Mouse (Mus musculus) gonadal fat pad, adult 2 months (tissue): ENCODE results near the gene Cdkn2c. TPM values are rescaled to one million over a fixed set of nuclear protein-coding genes. Genes with fewer than 3 reads are reported as not detected.

Source experiments
- DNase-seq: peaks from one replicate; pipeline ENCODE4 v3.0.0-alpha.2; 2012; ENCODE audit warnings: low read depth
- polyA plus RNA-seq: library from polyadenylated mRNA; depleted of rRNA; stranded (reverse); fragments of >200 nt; gene quantifications from 2 replicates; pipeline ENCODE4 v1.2.3, GENCODE M21; 2012; rRNA removed

Gene Cdkn2c
- polyA plus RNA-seq, 1 experiment, result 75.6 TPM

DNA sequence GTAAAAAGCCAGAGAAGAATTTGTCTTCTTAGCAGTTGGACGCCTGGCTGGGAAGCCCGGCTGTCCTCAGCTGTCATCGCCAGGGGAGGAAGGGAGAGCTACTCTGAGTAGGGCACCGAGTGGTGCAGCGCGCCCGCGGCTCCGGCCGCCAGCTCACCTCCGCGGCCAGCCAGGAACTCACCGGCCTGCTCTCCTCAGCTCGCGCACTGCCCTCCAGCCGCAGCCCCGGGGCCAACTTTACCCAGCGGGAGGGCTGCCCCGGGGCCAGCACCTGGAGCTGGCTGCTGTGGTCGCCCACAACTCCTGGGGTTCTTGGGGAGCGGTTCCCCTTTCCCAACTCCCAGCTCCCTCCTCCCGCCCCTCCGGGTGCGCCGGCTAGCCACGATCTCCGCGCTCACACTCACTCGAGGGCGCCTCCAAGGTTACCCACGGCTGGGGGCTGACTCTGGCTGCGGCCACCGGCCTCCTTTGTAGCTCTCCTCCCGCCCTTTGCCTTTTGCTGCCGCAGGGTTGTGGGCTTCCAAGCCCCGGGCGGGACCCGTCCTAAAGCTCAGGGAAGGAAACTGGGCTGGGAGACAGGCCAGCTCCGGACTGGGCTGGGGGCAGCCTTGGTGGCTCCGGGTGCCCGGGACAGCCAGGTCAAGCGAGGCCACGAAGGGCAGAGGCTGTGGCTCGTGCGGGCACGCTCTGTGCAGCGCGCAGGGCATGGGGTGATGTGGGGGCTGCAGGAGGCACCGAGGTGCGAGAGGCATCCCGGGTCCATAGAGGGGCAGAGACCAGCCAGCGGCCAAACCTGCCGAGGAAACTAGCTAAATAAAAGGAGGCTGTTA, 9.8 kb downstream of the Cdkn2c start:
- DNase-seq, result no peak

DNA sequence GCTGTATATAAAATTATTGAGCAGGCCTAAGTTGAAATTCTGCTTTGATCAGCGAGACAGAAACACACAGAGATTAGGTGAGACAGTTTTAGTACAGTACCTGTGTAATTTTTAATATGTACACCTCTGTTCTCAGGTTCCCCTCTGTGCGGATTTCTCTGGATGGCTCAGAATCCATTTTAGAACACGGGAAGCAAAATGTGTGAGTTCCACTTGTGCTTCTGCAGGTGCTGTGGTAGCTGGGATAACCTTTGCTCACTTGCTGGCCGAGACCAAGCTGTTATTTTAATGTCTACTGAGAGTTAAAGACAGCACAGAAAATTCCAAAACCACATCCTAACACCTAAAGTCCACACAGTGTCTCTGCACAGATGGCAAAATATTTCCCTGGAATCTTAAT, 10.7 kb downstream of the Cdkn2c start:
- no peak for DNase-seq

DNA sequence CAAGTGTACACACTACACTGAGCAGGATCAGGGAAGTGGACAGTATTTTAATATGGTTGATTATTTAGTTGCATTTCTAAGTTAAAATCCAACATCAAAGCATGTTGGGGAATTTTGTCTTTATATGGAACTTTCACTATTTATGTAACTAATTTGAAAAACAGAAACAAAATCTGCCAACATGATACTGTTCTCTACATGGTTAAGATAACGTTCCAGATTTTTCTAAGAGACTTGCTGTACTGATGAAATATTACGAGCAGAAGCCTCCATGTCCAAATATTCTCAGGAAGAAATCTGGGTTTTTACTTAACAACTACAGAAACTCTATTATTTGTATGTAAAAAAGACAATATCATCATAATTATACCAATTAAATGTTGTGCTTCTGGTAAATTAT, 11.3 kb downstream of the Cdkn2c start:
- no peak for DNase-seq

DNA sequence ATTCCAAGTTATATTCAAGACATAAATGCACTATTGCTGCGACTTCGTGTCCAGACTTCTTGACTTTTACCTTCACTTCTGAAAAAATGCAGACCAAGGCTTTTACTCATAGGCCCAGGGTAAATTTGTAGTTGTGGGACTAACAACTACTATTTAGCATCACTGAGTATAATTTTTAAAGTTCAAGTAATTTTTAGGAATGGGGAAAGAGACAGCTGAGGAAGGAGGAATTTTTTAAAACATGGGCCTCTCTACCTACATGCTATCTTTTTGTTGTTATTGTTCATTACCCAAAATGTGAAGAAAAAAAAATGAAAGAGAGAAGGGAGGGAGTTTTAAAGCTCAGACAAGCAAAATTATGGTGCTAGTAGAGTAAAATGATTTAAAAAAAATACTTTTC, 12.3 kb downstream of the Cdkn2c start:
- no peak for DNase-seq

DNA sequence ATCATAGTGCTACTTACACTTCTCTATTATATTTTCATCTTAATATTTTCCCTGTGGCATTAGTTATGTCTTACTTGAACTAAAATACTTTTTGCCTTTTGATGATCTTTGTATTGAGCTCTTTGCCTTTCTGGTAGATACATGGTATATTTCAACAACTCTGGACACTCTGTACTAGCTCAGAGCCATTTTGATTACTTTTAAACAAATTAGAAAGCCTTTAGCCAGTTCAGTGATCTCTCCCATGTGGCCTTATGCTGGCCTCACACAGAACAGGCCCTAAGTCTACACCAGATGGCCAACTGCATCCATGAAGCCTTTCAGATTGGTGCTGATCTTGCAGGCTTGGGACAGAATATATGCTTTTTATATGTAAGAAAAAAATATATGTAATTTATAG, 13.7 kb downstream of the Cdkn2c start:
- no peak for DNase-seq

DNA sequence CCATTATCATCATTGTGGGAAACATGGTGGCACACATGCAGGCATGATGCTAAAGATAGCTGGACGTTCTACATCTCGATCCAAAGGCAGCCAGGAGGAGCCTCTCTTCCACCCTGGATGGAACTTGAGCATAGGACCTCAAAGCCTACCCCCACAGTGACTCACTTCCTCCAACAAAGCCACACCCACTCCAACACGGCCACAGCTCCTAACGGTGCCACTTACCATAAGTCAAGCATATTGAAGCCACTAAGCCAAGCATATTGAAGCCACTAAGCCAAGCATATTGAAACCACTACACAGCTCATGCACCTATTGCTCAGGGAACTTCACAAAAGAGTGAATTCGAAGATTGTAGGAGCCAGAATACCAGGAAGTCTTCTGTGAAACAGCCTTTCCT, 17.7 kb downstream of the Cdkn2c start:
- no peak for DNase-seq

DNA sequence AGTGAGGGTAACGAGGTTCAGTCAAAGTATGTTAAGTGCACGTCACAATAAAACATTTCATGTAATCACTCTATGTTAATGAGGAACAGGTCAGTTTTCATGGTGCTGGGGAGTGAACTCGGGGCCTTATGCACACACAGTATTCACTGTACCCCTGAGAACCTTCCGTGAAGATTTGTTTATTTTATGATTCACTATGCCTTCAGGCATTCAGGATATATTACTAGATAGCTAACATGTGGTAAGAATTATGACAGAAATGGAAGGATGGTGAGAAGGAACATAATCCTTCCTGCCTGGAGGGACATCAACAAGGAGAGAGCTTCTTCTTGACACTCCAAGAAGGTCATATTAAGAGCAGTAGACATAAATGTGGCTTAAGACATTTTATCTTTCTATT, 19.7 kb downstream of the Cdkn2c start:
- DNase-seq, result no peak

- DNase-seq, result no peak
These were observed 25.5 kb downstream of the Cdkn2c start for GRCm38 (mm10) chr4:109641451-109641850.

DNA sequence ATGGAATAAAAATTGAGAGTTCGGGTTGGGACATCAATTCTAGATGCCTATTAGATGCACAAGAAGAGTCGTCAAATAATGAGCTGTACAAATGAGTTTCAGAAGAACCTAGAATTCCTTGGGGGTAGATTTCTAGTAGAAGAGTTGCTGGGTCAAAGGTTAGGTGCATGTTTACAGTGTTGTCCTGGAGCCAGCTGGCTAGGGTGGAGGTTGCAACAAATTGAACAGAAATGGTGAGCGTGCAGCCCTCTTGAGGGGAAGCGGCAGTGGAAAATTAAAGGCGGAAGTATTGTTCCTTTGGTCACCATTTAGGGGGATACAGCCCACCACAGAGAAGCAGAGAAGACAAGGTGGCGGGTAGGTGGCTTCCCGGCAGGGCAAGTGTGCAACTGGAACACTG, 26.8 kb downstream of the Cdkn2c start:
- no peak for DNase-seq

GRCm38 (mm10) chr4:109639356-109639755, 27.6 kb downstream of the Cdkn2c start:
- DNase-seq, result no peak

GRCm38 (mm10) chr4:109634971-109635370, 32.0 kb downstream of the Cdkn2c start:
- DNase-seq, result no peak

DNA sequence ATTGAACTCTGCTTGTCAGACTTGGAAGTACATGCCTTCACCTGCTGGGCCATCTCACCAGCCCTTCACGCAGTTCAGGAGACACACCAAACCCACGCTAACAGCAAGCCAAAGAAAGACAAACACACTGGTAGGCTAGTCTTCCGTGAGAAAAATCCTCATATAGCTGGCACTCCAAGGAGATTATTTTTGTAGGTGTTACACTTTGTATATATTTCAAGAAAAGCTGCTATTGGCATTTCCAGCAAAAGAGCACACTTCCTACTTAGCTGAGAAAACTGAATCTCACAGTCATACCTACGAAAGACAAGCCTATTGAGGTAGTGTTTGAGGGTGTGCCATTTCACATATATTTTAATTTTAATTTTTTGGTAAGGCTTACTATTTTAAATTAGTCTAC, 36.0 kb downstream of the Cdkn2c start:
- no peak for DNase-seq

GRCm38 (mm10) chr4:109630215-109630614, 36.8 kb downstream of the Cdkn2c start:
- no peak for DNase-seq

- DNase-seq, result no peak
These were observed 54.4 kb downstream of the Cdkn2c start for GRCm38 (mm10) chr4:109612596-109612995.

Other genes starting within 250 kb of the Cdkn2c start
- 71.7 and 81.2 TPM in 2 replicates for gene Rnf11, start 182.5 kb downstream of the Cdkn2c start, polyA plus RNA-seq
- 0.15 TPM in 1 of 2 replicates, not detected in the other for gene 4930522H14Rik, start 135.9 kb downstream of the Cdkn2c start, polyA plus RNA-seq
- 11.1 and 11.2 TPM in 2 replicates for gene Faf1, start 9.4 kb upstream of the Cdkn2c start, polyA plus RNA-seq